Mouse (Mus musculus) liver, postnatal 0 days (tissue): ENCODE measurements around the gene Cep350. TPM values are rescaled to one million over a fixed set of nuclear protein-coding genes. Genes with fewer than 3 reads are reported as not detected.

Experiments
- ATAC-seq: fragments of 200-750 bp; cut with Nextera tagmentation; 2 replicates; pipeline ENCODE4 v1.8.0; 2017; ENCODE audit warnings: mild to moderate bottlenecking, moderate library complexity
- DNase-seq: peaks from one replicate; pipeline ENCODE4 v3.0.0-alpha.2; 2016
- H3K27ac ChIP-seq: fragments of 300-500 bp; sonication (generic); 2 replicates; pipeline ENCODE4 v1.5.1; 2014; ENCODE audit warnings: antibody characterized with exemption, moderate library complexity, mild to moderate bottlenecking, low read depth
- H3K27me3 ChIP-seq: fragments of 300-500 bp; sonication (generic); 2 replicates; pipeline ENCODE4 v1.6.1; 2014; ENCODE audit warnings: low read length, control low read depth, mixed read lengths; ENCODE audit not compliant: insufficient read depth
- H3K36me3 ChIP-seq: fragments of 300-500 bp; sonication (generic); replicated peaks from 2 replicates; pipeline ENCODE4 v1.6.1; 2014; ENCODE audit warnings: mild to moderate bottlenecking, control low read depth, low read length, moderate library complexity, mixed read lengths; ENCODE audit not compliant: insufficient read depth
- H3K4me1 ChIP-seq: fragments of 300-500 bp; sonication (generic); 2 replicates; pipeline ENCODE4 v1.6.1; 2014; ENCODE audit warnings: antibody characterized with exemption, mild to moderate bottlenecking, control low read depth; ENCODE audit not compliant: insufficient read depth
- H3K4me2 ChIP-seq: fragments of 300-500 bp; sonication (generic); 2 replicates; pipeline ENCODE4 v1.6.1; 2014; ENCODE audit warnings: low read depth, mild to moderate bottlenecking, low read length, moderate library complexity, mixed read lengths
- H3K4me3 ChIP-seq: fragments of 300-500 bp; sonication (generic); 2 replicates; pipeline ENCODE4 v1.5.1; 2014; ENCODE audit warnings: low read depth, low read length
- H3K9ac ChIP-seq: fragments of 300-500 bp; sonication (generic); replicated peaks from 2 replicates; pipeline ENCODE4 v1.6.1; 2014; ENCODE audit warnings: mild to moderate bottlenecking, moderate library complexity
- H3K9me3 ChIP-seq: fragments of 300-500 bp; sonication (generic); 2 replicates; pipeline ENCODE4 v1.6.1; 2016; ENCODE audit warnings: mild to moderate bottlenecking, control low read depth, low read length, mixed read lengths
- CTCF ChIP-seq: sonication (generic); IDR thresholded peaks from 2 replicates; pipeline ENCODE4 v1.5.1; 2016; ENCODE audit warnings: antibody characterized with exemption, low read depth
- EP300 ChIP-seq: IDR thresholded peaks from 2 replicates; pipeline ENCODE4 v1.6.1; 2016; ENCODE audit warnings: antibody characterized with exemption, low read depth, mild to moderate bottlenecking
- WGBS: fragments of 180-500 bp; shearing (Covaris S2); extraction: QIAGEN DNeasy Blood & Tissue Kit; methylation state at CpG from one replicate; pipeline ENCODE4 v1.1.7; 2014; ENCODE audit not compliant: insufficient replicate concordance; 5-methylcytosine and 5-hydroxymethylcytosine counted together
- polyA plus RNA-seq: library from polyadenylated mRNA; unstranded; fragments of >200 nt; fragmentation: Nextera tagmentation; extraction: Ambion mirVana; gene quantifications from 2 replicates; pipeline ENCODE4 v1.2.1, GENCODE M21; 2015

The Cep350 gene
- polyA plus RNA-seq, 1 experiment from 2014 or later: 5.7 TPM

DNA sequence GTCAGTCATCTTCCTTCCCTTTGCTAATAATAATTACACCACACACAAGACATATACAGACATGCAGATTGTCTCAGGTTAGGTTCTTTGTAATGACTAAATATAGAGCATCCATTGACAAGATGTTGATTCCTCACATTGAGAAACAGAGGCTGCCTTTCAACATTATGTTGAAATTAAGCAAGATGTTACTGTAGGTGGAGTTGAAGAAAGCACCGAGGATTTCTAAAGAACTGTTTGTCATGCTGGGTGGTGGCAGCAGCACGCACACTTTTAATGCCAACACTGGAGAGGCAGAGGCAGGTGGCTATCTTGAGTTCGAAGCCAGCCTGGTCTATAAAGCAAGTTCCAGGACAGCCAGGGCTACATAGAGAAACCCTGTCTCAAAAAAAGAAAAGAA lies 141.1 kb downstream of the Cep350 start:
- WGBS: 75% methylated on average over 3 of the region's 3 CpGs
- Histone ChIP-seq H3K4me2 (no peak overlapping the region), H3K4me3 (no peak overlapping the region), H3K9ac (no peak overlapping the region), H3K27me3 (no peaks in the 10 kb centered on the region), H3K9me3 (no peaks in the 10 kb centered on the region), H3K4me1 (peaks cover 21% of the 10 kb centered on the region), H3K27ac (no peak overlapping the region), H3K36me3 (no peaks in the 10 kb centered on the region)
- DNase-seq: no peak
- ATAC-seq: no peak
- TF ChIP-seq EP300 (no peak), CTCF (no peak)

- no peak overlapping the region for H3K9ac ChIP-seq
- H3K4me1 ChIP-seq: peaks cover 26% of the 10 kb centered on the region
- DNase-seq: no peak
- no peak overlapping the region for H3K27ac ChIP-seq
- TF ChIP-seq CTCF: no peak
- TF ChIP-seq EP300: no peak
- ATAC-seq: no peak
- no peaks in the 10 kb centered on the region for H3K9me3 ChIP-seq
- no peaks in the 10 kb centered on the region for H3K36me3 ChIP-seq
- no peak overlapping the region for H3K4me2 ChIP-seq
- WGBS: 64% methylated on average over 6 of the region's 6 CpGs
- H3K4me3 ChIP-seq: no peak overlapping the region
- H3K27me3 ChIP-seq: no peaks in the 10 kb centered on the region
Measured at GRCm38 (mm10) chr1:155830861-155831260, 142.2 kb downstream of the Cep350 start.

- H3K4me2 ChIP-seq: no peak overlapping the region
- ATAC-seq (peak; percentile 43), DNase-seq (peak; percentile 52)
- H3K27me3 ChIP-seq: no peaks in the 10 kb centered on the region
- 48% methylated on average over 8 of the region's 8 CpGs for WGBS
- peaks cover 26% of the 10 kb centered on the region for H3K4me1 ChIP-seq
- no peaks in the 10 kb centered on the region for H3K9me3 ChIP-seq
- peak overlapping the region; percentile 93 for H3K27ac ChIP-seq
- TF ChIP-seq EP300 (no peak), CTCF (no peak)
- no peaks in the 10 kb centered on the region for H3K36me3 ChIP-seq
- H3K4me3 ChIP-seq: no peak overlapping the region
- no peak overlapping the region for H3K9ac ChIP-seq
Measured at GRCm38 (mm10) chr1:155827703-155828295, 145.3 kb downstream of the Cep350 start.

- TF ChIP-seq EP300 (peak; percentile 71), CTCF (no peak)
- Histone ChIP-seq H3K9me3 (peaks cover 1% of the 10 kb centered on the region; the same call in 1 of the 2 replicates), H3K27ac (peak overlapping the region; percentile 93), H3K4me3 (no peak overlapping the region), H3K4me2 (no peak overlapping the region), H3K4me1 (peaks cover 26% of the 10 kb centered on the region), H3K9ac (peak overlapping the region; percentile 45; the same call in 1 of the 2 replicates), H3K36me3 (no peaks in the 10 kb centered on the region), H3K27me3 (no peaks in the 10 kb centered on the region)
- ATAC-seq (peak; percentile 90), DNase-seq (peak; percentile 43)
- 50% methylated on average over 5 of the region's 5 CpGs for WGBS
Measured at GRCm38 (mm10) chr1:155826803-155827395, 146.2 kb downstream of the Cep350 start.

DNA sequence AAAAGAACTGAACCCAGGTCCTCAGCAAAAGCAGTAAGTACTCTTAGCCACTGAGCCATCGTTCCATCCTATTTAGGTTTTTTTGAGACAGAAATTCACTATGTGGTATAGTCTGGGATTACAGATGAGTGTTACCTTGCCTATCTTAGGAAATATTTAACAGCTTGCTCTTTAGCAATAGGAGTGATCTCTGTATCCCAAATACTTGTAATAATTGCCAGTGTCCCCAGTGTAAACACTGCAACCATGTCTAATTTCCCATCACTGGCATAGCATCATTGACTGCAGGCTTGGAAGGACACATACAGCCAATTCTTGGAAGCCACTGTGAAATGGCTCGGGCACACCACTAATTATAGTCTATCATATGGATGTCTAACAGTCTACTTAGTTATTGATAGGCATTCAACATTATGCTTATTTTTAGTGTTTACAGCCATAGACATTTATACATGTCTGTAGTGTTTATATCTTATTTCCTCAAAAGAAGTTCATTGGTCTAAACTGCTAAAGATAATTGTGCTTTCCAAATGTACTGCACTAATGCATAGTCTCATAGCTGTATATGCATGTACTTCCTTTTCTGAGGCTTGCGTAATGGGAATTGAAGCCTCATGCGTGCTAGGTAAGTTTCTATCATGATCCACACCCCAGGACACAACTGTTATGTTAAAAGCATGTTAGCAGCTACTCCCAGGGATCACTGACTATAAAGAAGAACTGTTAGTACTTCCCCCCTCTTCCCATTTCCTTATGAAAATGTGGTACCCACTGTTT lies 146.9 kb downstream of the Cep350 start:
- WGBS: 52% methylated on average over 4 of the region's 4 CpGs
- DNase-seq (no peak), ATAC-seq (peak; percentile 55)
- TF ChIP-seq EP300: 0 out of 2 replicates have a peak, but pooled peaks have one; percentile 57
- no peak for TF ChIP-seq CTCF
- no peaks in the 10 kb centered on the region for H3K27me3 ChIP-seq
- no peaks in the 10 kb centered on the region for H3K36me3 ChIP-seq
- H3K27ac ChIP-seq: peak overlapping the region; percentile 93
- H3K4me1 ChIP-seq: peaks cover 24% of the 10 kb centered on the region
- no peak overlapping the region for H3K4me2 ChIP-seq
- no peak overlapping the region for H3K4me3 ChIP-seq
- H3K9me3 ChIP-seq: peaks cover 2% of the 10 kb centered on the region; the same call in 1 of the 2 replicates
- H3K9ac ChIP-seq: peak overlapping the region; percentile 16; the same call in 1 of the 2 replicates

DNA sequence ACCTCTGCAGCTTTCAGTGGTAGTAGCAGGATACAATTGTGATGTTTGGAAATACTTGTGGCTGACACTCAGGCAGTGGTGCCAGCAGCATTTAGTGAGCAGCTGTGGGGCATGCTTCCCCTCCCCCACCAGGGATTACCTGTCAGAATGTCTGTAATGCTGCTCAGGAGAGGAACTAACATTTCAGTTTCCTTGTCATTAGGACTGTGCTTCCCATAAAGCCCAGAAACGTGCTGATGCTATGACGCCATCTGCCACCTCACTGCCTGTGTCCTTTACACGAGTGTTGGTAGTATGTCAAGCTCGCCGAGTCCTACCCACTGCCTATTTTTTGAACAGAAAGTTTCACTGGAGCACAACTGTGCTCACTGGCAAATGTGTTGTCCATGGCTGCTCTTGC lies 152.4 kb downstream of the Cep350 start:
- 79% methylated on average over 5 of the region's 5 CpGs for WGBS
- peaks cover 6% of the 10 kb centered on the region; the same call in 1 of the 2 replicates for H3K4me1 ChIP-seq
- ATAC-seq: no peak
- H3K27ac ChIP-seq: no peak overlapping the region
- H3K36me3 ChIP-seq: no peaks in the 10 kb centered on the region
- no peak overlapping the region for H3K9ac ChIP-seq
- DNase-seq: no peak
- H3K27me3 ChIP-seq: no peaks in the 10 kb centered on the region
- TF ChIP-seq EP300 (no peak), CTCF (no peak)
- no peak overlapping the region for H3K4me3 ChIP-seq
- peaks cover 2% of the 10 kb centered on the region; the same call in 1 of the 2 replicates for H3K9me3 ChIP-seq
- H3K4me2 ChIP-seq: no peak overlapping the region
